Mouse (Mus musculus) heart, postnatal 0 days (tissue): ENCODE data around the gene Sh2d4b.

Experiments used
- CTCF ChIP-seq: IDR thresholded peaks from 2 replicates; pipeline ENCODE4 v1.5.1; 2016; ENCODE audit warnings: antibody characterized with exemption, control low read depth, low read depth
- EP300 ChIP-seq: IDR thresholded peaks from 2 replicates; pipeline ENCODE4 v1.6.1; 2016; ENCODE audit warnings: antibody characterized with exemption, low read depth

DNA sequence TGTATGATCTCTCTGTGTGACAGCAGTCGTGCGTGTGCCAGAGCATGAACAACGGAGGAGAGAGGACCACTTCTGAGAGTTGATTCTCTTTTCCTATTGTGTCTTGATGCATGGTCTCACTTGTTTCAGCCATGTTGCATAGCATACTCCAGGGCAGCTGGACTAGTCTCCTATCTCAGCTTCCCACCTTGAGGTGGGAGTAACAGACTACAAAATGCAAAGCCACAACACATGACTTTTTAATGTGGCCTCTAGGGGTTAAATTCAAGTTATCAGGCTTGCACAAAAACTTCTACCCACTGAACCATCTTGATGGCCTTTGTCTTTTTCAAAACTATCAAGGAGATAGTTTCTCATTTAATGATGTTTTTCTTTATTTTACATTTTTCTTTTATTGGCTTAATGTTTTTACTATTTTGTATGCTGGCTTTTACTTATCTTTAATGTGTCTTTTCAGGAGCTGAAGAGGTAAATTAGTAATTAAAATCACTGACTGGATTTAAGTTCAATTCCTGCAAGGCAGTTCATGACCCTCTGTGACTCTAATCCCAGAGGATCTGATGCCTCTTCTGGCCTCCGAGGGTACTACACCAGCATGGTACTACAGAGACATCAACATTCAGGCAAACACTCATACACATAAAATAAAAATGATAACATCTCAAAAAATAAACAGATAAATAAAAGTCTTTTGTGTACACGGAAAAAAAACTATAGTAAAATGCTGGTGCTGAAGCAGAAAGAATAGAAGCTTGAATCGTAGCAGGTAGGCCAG, 6.5 kb downstream of the Sh2d4b start:
- TF ChIP-seq CTCF, result peak; percentile 44
- TF ChIP-seq EP300, result no peak
